Mouse (Mus musculus) gonadal fat pad, adult 2 months (tissue): ENCODE measurements around the gene Frem3. TPM values are rescaled to one million over a fixed set of nuclear protein-coding genes. Genes with fewer than 3 reads are reported as not detected.
"Not testable (repeated sequence)": the region's sequence is repeated elsewhere in the genome, so short reads cannot be mapped to it uniquely, and the experiment has no call there.

Source experiments
- DNase-seq: peaks from one replicate; pipeline ENCODE4 v3.0.0-alpha.2; 2012; ENCODE audit warnings: low read depth
- polyA plus RNA-seq: library from polyadenylated mRNA; depleted of rRNA; stranded (reverse); fragments of >200 nt; gene quantifications from 2 replicates; pipeline ENCODE4 v1.2.3, GENCODE M21; 2012; rRNA removed

Frem3 gene
- polyA plus RNA-seq, 1 experiment = 0.12 TPM

- DNase-seq = peak; percentile 56
Observed at GRCm38 (mm10) chr8:80710670-80711400, 100.0 kb downstream of the Frem3 start.

GRCm38 (mm10) chr8:80714461-80714860 lies 103.6 kb downstream of the Frem3 start:
- no peak for DNase-seq

DNA sequence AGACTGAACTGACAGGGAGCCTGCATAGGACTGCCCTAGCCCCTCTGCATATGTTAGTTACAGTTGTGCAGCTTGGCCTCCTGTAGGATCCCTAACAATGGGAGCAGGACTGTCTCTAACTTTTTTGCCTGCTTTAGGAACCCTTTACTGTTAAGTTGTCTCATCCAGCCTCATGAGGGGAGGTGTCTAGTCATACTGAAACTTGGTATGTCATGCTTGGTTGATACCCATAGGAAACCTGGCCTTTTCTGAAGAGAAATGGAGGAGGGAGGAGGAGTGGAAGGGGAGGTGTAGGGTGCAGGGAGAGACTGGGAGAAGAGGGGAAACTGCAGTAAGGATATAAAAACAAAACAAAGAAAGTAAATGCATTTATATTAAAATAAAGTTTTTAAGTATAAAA lies 121.4 kb downstream of the Frem3 start:
- no peak for DNase-seq

- no peak for DNase-seq
Observed at GRCm38 (mm10) chr8:80738046-80738387, 127.1 kb downstream of the Frem3 start.

- no peak for DNase-seq
Observed at GRCm38 (mm10) chr8:80738388-80739154, 127.7 kb downstream of the Frem3 start.

DNA sequence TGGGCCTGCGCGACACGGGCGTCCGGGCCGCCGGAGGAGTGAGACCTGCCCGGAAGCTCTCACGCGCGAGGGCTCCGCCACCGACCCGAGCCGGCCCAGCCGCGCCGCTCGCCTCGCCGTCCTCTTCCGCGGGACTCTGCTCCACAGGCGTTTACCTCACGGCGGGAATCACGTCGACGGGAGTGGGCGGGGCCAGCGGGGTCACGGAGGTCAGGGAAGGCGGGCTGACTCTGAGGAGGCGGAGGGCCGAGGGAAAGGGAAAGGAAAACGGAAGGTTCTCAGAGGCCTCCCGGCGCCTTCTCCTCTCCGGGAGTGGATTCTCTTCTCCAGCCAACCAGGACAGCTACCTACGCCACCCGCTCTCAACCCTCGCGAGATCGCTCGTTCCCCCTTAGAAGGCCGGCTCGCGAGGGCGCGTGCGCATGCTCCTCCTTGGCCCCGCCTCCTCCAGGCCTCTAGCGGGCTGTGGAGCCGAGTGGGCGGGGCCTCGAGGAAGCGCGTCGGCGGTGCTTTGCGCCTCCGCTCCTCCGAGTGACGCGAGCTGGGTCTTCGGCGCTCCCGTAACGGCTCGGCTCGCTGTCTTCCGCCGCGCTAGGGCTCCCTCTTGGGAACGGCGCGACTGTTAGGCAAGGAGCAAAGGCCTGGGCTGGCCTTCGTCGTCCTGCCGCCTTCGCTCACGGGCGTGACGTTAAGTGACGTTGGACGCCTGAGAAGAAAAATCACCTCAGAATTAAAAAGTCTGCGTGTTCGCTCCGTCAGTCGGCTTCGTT lies 128.5 kb downstream of the Frem3 start, which contains the start of gene Smarca5:
Gene Smarca5, minus strand, starts transcription at position 343 of the 770 bp plus-strand sequence.
- not testable (repeated sequence) for DNase-seq

DNA sequence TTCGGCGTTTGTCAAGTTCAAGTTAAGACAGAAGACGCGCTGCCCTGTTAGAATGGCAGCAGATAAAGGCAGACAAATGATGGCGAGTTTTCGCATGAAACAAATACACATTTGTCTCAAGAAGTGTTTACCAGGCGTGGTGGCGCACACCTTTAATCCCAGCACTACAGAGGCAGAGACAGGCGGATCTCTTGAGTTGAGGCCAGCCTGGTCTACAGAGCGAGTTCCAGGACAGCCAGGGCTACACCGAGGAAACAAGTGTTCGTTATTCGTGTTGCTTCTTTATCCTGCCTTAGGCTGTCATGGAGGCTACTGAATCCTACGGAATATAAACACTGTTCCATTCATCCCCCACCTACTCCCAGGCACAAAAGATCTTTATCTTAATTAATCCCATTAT lies 129.1 kb downstream of the Frem3 start:
- DNase-seq = no peak

Other genes starting within 250 kb of the Frem3 start
- gene Gypa, start 117.3 kb upstream of the Frem3 start, polyA plus RNA-seq = not detected in 2 replicates
- 5.6 and 7.7 TPM in 2 replicates for gene Smarca5, start 128.4 kb downstream of the Frem3 start, polyA plus RNA-seq